Comparison of ENCODE assay signal across 8 mouse cellular contexts in genomic region chr4:155223594-155224528, GRCm38 (mm10). TPM values are rescaled to one million over a fixed set of nuclear protein-coding genes. Genes with fewer than 3 reads are reported as not detected.
DNase-seq lines count a peak whose midpoint lies in the region; ATAC-seq and TF ChIP-seq lines count a peak whose summit lies in the region.

No protein-coding gene starts in this region.

- peak overlapping the region; percentile 98 for H3K27ac ChIP-seq in gastrocnemius, adult 2 months
- H3K27ac ChIP-seq in forebrain, embryonic 12.5 days: peak overlapping the region; percentile 92
- H3K27ac ChIP-seq in liver, embryonic 13.5 days: peak overlapping the region; percentile 85

- intact Hi-C loops in gastrocnemius, adult 2 months (cut with DNase I): loop anchor here (5.0 kb wide), 1 partner anchor 77 kb away; no protein-coding TSS in a partner anchor
- intact Hi-C loops in gastrocnemius, postnatal 36 days (cut with DNase I): no loop called here

- DNase-seq in gastrocnemius, adult 2 months: no peak
- DNase-seq in gastrocnemius, postnatal 10 days: no peak
- peak; percentile 4 for DNase-seq in 3T3-L1 (ENCODE audit: low read depth, low spot score)
- DNase-seq in liver, embryonic 13.5 days: no peak
- no peak for DNase-seq in frontal cortex, postnatal 14 days (ENCODE audit: low spot score in 2 of 2)
- DNase-seq in gastrocnemius, postnatal 36 days: no peak
- DNase-seq in cerebellum, adult 11 months: no peak

- H3K4me1 ChIP-seq in forebrain, embryonic 12.5 days: peaks cover 32% of the 10 kb centered on the region
- H3K4me1 ChIP-seq in liver, embryonic 13.5 days (replicated peaks): peaks cover 46% of the 10 kb centered on the region

- no peaks in the 10 kb centered on the region for H3K36me3 ChIP-seq in forebrain, embryonic 12.5 days (replicated peaks)
- no peaks in the 10 kb centered on the region for H3K36me3 ChIP-seq in liver, embryonic 13.5 days

- 34% methylated on average over 20 of the region's 20 CpGs for WGBS in forebrain, embryonic 12.5 days
- 26% methylated on average over 20 of the region's 20 CpGs for WGBS in liver, embryonic 13.5 days (ENCODE audit: insufficient replicate concordance)

- peak overlapping the region; percentile 84 for H3K4me3 ChIP-seq in gastrocnemius, adult 2 months
- peak overlapping the region; percentile 97 for H3K4me3 ChIP-seq in forebrain, embryonic 12.5 days (replicated peaks)
- peak overlapping the region; percentile 72 for H3K4me3 ChIP-seq in liver, embryonic 13.5 days (replicated peaks)

- H3K27me3 ChIP-seq in forebrain, embryonic 12.5 days: no peaks in the 10 kb centered on the region
- H3K27me3 ChIP-seq in liver, embryonic 13.5 days: peaks cover 58% of the 10 kb centered on the region

- peak overlapping the region; percentile 72 for H3K4me2 ChIP-seq in forebrain, embryonic 12.5 days
- peak overlapping the region; percentile 89 for H3K4me2 ChIP-seq in liver, embryonic 13.5 days

- ATAC-seq in forebrain, embryonic 12.5 days (ENCODE audit: low FRiP score): no peak
- ATAC-seq in liver, embryonic 13.5 days (ENCODE audit: low read depth): no peak

- H3K9ac ChIP-seq in forebrain, embryonic 12.5 days: peak overlapping the region; percentile 76
- peak overlapping the region; percentile 83 for H3K9ac ChIP-seq in liver, embryonic 13.5 days

- no peaks in the 10 kb centered on the region for H3K9me3 ChIP-seq in forebrain, embryonic 12.5 days
- H3K9me3 ChIP-seq in liver, embryonic 13.5 days (replicated peaks): no peaks in the 10 kb centered on the region

- TF ChIP-seq CTCF in gastrocnemius, adult 2 months (IDR thresholded peaks at IDR 0.05): no peak

RNA-seq across cellular contexts. Expression of gene Ski, which starts 1.5 kb away (rescaled TPM):
- 10 to 100 TPM; 28.5 to 35.6 TPM for total RNA-seq in gastrocnemius, adult 2 months (2021)
- total RNA-seq in gastrocnemius, postnatal 10 days (2021): 10 to 100 TPM; 68.1 to 79.6 TPM
- 12.3 and 14.2 TPM in 2 replicates for polyA plus RNA-seq in forebrain, embryonic 12.5 days (2016; fragmentation: Nextera tagmentation; extraction: Ambion mirVana)
- 2.2 and 2.4 TPM in 2 replicates for polyA plus RNA-seq in liver, embryonic 13.5 days (2015; fragmentation: Nextera tagmentation; extraction: Ambion mirVana)
- 10 to 100 TPM; 28.7 to 30.2 TPM for total RNA-seq in gastrocnemius, postnatal 36 days (2021)

RNA-seq across cellular contexts. Expression of gene Faap20, which starts 25.7 kb away (rescaled TPM):
- total RNA-seq in gastrocnemius, adult 2 months (2021): 1 to 10 TPM; 4.6 to 6.1 TPM
- 10 to 100 TPM; 18.9 to 26.4 TPM for total RNA-seq in gastrocnemius, postnatal 10 days (2021)
- polyA plus RNA-seq in forebrain, embryonic 12.5 days (2016; fragmentation: Nextera tagmentation; extraction: Ambion mirVana): 96.4 and 96.9 TPM in 2 replicates
- 23.4 and 23.6 TPM in 2 replicates for polyA plus RNA-seq in liver, embryonic 13.5 days (2015; fragmentation: Nextera tagmentation; extraction: Ambion mirVana)
- total RNA-seq in gastrocnemius, postnatal 36 days (2021): 1 to 10 TPM; 3.1 to 4.7 TPM
